Mouse (Mus musculus) lung, adult 18-20 months (tissue): ENCODE measurements around the gene Prnd.

ENCODE experiments used
- DNase-seq, 2 experiments: peaks; one replicate each; pipeline ENCODE4 v3.0.0; 2022; ENCODE audit warnings: mixed read lengths in 2 of 2

The Prnd gene

DNA sequence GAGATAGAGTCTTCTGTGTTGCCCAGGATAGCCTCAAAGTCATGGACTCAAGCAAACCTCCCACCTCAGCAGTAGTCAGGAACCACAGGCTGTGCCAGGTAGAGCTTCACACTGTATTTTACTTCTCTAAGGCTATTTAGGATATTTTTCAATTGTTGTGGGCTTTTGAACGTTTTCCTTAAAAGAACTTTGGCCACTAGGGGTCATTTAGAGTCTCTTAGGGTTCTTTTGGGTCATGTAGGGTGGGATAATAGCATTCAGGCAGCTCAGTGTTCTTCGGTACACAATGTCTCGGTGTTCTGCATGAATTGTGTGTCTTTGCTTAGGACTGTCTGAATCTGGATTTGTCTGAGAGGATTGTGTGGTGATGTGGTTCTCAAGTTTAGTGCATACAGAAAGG, 37.3 kb downstream of the Prnd start:
- DNase-seq, result no peak

DNA sequence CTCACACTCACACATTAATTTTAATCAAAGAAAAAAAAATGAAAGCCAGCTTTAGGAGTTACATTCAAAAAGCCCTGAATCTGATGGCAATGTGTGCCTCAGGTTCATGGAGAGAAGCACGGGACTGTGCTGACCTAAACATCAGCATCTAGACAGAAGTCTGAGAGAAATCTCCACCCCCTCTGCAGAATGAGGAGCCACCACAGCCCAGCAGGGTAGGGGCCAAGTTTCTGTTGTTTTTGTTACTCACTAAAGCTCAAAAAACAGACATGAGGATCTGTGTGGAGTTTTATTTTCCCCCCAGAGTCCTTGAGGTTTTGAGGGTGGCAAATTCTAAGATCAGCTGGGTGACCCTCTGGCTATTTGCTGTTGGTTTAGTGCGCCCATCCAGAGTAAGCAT, 37.9 kb downstream of the Prnd start:
- no peak for DNase-seq

DNA sequence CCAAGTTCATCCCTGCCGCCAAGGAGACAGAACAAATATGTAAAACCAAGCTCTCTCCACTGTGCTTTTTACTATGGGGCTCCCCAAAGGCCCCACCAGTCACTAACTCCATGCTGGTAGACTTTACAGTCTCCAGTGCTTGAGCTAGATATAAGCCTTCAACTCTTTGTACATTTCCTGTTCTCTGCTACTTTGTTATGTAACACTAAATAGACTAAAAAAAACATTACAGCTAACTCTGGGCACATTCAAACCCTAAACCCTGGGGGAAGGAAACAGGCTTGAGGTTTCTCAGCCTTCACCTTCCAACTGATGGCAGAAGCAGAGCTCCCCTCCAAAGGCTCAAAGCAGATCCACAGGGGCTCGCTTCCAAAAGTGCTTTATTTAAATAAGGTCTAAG, 41.8 kb downstream of the Prnd start:
- DNase-seq, result no peak

DNA sequence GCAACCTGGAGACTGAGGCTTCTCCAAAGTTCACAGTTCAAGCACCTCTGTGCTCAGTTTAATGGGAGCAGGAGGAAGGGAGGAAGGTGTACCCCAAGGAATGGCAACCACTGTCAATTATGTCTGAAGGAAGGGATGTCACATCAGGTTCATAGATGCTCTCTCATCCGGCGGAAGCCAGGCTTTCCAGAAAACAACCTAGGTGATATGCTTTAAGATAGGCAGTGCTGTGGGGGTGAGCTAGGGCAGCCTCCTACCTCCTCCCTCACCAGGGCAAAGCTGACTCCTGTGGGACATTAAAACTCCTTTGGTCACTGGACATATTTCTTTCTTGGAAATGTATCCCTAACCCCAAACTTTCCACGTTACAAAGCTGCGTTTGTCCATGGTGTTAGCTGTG, 42.5 kb downstream of the Prnd start:
- DNase-seq, result no peak

DNA sequence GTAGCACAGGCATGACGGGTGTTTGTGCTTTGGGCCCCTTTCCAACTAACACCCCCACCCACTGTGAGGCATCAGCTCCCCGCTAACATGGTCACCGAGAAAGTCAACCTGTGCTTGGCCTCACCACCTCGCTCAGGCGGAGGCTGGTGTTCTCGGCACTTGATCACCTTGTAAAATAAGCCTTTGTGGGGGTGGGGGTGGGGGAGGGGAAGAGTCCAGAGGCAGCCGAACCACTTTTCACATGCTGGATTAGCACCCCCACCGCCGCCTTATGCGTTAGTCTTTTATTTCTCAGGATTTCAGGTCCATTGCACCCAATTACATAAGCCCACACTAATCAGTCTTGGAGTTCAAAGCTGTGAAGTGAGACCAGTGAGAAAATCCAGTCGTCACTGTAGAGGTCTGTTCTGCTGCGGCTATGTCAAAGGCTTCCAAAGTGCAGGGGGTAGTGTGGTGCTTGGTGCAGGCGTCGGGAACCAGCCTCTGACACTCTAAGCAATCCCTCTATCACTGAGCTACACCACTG, 43.0 kb downstream of the Prnd start:
- DNase-seq, result no peak

DNA sequence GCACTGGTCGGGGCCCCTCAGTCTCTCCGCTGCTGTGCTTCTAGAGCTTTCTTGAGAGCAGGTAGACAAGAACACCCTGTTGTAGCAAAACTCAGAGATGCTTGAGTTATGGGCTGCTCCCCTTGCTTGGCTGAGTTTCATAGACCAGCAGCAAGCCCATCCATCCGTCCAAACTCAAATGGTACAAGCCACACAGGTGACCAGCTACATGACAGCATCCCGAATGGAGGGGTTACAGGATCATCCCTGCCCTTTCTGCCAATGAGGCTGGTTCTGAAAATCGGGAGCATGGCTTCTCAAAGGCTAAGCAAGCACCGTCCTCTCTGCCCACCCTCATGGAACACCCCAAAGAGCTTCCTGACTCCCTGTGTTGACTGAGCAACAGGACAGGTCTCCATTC, 44.3 kb downstream of the Prnd start:
- no peak for DNase-seq

GRCm38 (mm10) chr2:131995742-131996141, 45.1 kb downstream of the Prnd start:
- DNase-seq, result no peak

- no peak for DNase-seq
Measured at GRCm38 (mm10) chr2:131996369-131996768, 45.7 kb downstream of the Prnd start.

- no peak for DNase-seq
Measured at GRCm38 (mm10) chr2:131997356-131997755, 46.7 kb downstream of the Prnd start.

DNA sequence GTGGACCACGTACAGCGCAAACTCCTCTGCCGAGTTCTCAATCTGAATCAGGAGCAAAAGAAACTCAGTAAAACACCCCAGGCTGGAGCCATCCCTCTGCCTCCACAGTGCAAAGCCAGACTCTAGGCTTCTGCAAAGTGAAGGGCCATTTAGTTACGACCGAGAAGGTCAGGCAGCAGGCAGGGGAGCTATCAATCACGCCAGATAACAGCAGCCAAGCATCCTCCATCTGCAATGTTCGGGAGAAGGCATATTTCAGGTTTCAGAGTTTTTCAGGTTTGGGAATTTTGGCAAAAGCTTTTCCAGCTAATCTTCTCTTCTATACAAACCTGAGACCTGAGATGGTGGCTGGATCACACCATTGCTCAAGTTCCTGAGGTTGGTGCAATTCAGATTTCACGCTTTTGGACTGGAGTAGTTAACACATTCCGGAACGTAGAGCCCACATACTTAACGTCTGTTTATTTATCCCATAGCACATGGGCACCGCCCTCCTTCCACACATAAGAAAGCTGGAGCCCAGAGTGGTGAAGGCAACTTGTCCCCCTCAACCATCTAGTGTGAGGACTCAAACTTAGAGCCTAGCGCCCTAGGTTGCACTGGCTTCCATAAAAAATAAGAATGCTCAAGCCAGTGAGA, 51.2 kb downstream of the Prnd start:
- peak in 1 of 2 experiments; percentile 65 for DNase-seq

DNA sequence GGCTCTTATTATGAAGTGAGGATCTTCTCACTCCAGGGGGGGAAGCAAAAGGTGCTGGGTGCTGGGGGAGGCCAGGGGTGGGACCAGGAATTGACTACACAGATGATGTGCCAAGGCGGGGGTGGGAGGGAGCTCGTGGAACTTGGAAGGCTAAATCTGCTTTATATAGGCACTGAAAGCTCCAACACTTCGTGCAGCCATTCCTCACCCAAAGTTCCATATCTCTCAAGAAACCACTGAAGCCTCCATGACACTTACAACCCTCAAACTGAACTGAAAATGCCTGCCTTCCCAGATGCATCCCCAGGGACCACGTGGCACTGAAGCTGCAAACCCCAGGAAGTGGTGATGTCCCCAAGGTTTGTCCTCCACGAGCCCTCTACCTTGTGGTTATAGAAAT, 53.3 kb downstream of the Prnd start:
- DNase-seq, result no peak

- DNase-seq, result peak; percentile 80 to 83
Measured at GRCm38 (mm10) chr2:132004495-132005136, 54.0 kb downstream of the Prnd start.

DNA sequence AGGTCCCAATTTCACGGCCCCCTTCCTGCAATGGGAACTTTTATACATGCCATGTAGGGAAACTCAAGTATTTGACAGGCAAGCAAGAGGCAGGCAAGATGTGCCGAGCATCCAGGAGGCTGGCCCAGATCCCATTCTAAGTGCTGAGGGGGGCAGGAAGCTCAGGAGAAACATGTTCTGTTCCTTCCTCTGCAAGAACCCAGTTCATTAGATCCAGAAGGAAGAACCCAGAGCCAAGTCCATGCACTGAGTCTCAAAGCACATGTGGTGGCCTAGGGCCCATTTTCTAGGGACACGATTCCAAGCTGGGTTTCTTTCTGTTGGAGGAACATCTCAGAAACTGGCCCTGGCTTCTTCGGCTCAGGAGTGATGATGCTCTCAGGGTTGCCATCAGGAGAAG, 54.8 kb downstream of the Prnd start:
- DNase-seq, result no peak
